8 mouse cellular contexts compared by ENCODE assay signal in the genomic region with DNA sequence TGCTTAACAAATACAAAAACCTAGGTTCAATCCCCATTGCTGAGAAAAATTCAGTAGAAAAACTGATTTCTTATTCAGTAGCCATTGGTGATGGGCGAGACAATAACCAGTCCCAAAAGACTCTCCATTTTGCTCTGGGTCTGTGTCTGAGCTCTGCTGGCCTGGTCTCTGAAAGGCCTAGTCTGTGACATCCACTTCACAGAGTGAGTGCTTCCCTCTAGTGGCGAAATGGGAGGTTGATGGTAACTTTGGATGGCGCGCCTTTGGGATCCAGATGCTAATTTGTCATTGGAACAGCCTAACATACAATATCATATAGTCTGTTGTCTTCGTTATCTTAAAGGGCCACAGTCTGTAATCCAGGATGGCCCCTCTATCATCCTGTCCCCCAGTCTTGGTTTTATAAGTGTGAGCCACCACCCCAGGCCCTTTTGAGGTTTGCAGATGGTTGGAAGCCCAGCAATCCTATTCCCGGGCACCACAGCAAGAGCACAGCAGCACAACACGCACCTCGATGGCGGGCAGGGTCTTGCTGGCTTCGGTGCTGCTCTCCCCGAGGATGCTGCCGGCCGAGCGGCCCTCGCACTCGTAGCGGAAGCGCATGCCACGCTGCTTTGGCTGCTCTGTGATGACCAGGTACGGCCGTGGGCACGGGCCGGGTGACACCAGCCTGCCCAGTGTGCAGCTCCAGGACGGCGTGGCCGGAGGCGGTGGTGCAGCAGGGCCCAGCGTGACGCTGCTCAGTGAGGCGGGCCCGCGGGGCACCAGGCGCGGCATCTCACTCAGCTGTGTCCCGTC. TPM values are rescaled to one million over a fixed set of nuclear protein-coding genes. Genes with fewer than 3 reads are reported as not detected.
DNase-seq lines count a peak whose midpoint lies in the region; ATAC-seq lines count a peak whose summit lies in the region.

No protein-coding gene starts in this region.

- no peak for ATAC-seq in embryonic facial prominence, embryonic 13.5 days (ENCODE audit: insufficient number of reproducible peaks, insufficient read depth, low FRiP score, low TSS enrichment, low read depth)
- ATAC-seq in heart, embryonic 11.5 days (replicated peaks; ENCODE audit: insufficient number of reproducible peaks, low FRiP score, low TSS enrichment), result peak; percentile 52
- peak; percentile 88 for ATAC-seq in kidney, embryonic 15.5 days (replicated peaks; ENCODE audit: low FRiP score)

- WGBS in embryonic facial prominence, embryonic 13.5 days, result 5% methylated on average over 35 of the region's 35 CpGs
- WGBS in heart, embryonic 11.5 days (ENCODE audit: insufficient replicate concordance), result 10% methylated on average over 35 of the region's 35 CpGs
- 6% methylated on average over 35 of the region's 35 CpGs for WGBS in kidney, embryonic 15.5 days

- no peak overlapping the region for H3K27ac ChIP-seq in embryonic facial prominence, embryonic 13.5 days
- H3K27ac ChIP-seq in heart, embryonic 11.5 days (ENCODE audit: low read depth, low read length), result no peak overlapping the region
- peak overlapping the region; percentile 63 for H3K27ac ChIP-seq in kidney, embryonic 15.5 days

- DNase-seq in CD4-positive helper T cell, adult 2 months (ENCODE audit: low read depth, low spot score), result peak; percentile 72
- peak; percentile 72 to 80 for DNase-seq in adrenal gland, postnatal 36 days
- peak; percentile 69 for DNase-seq in liver
- DNase-seq in monocyte, adult 2 months (ENCODE audit: low read depth in 1 of 2, low spot score in 2 of 2), result peak; percentile 40 to 56
- peak; percentile 85 for DNase-seq in splenic B cell, adult 2 months (ENCODE audit: low read depth, low spot score)

- no peaks in the 10 kb centered on the region for H3K36me3 ChIP-seq in embryonic facial prominence, embryonic 13.5 days
- no peaks in the 10 kb centered on the region for H3K36me3 ChIP-seq in heart, embryonic 11.5 days (ENCODE audit: control insufficient read depth, insufficient read depth, low read length)
- H3K36me3 ChIP-seq in kidney, embryonic 15.5 days, result peaks cover 7% of the 10 kb centered on the region; the same call in 1 of the 2 replicates
- peaks cover 23% of the 10 kb centered on the region for H3K36me3 ChIP-seq in splenic B cell, adult 2 months (ENCODE audit: control insufficient read depth, insufficient read depth, low read length, poor library complexity, severe bottlenecking)

- H3K4me1 ChIP-seq in embryonic facial prominence, embryonic 13.5 days, result peaks cover 7% of the 10 kb centered on the region; the same call in 1 of the 2 replicates
- H3K4me1 ChIP-seq in heart, embryonic 11.5 days (ENCODE audit: control insufficient read depth, insufficient read depth, low read length), result 0 out of 2 replicates have a peak, but pooled peaks cover 3% of the 10 kb centered on the region
- peaks cover 13% of the 10 kb centered on the region for H3K4me1 ChIP-seq in kidney, embryonic 15.5 days

- no peaks in the 10 kb centered on the region for H3K9me3 ChIP-seq in embryonic facial prominence, embryonic 13.5 days
- no peaks in the 10 kb centered on the region for H3K9me3 ChIP-seq in heart, embryonic 11.5 days (replicated peaks; ENCODE audit: control insufficient read depth, low read length)
- H3K9me3 ChIP-seq in kidney, embryonic 15.5 days (replicated peaks), result no peaks in the 10 kb centered on the region

- peak overlapping the region; percentile 72 for H3K9ac ChIP-seq in embryonic facial prominence, embryonic 13.5 days
- peak overlapping the region; percentile 60; the same call in 1 of the 2 replicates for H3K9ac ChIP-seq in heart, embryonic 11.5 days (ENCODE audit: low read depth, low read length)
- H3K9ac ChIP-seq in kidney, embryonic 15.5 days, result peak overlapping the region; percentile 31

- H3K4me2 ChIP-seq in embryonic facial prominence, embryonic 13.5 days, result peak overlapping the region; percentile 66
- peak overlapping the region; percentile 65 for H3K4me2 ChIP-seq in heart, embryonic 11.5 days
- H3K4me2 ChIP-seq in kidney, embryonic 15.5 days, result peak overlapping the region; percentile 84

- peaks cover 12% of the 10 kb centered on the region for H3K27me3 ChIP-seq in embryonic facial prominence, embryonic 13.5 days
- H3K27me3 ChIP-seq in heart, embryonic 11.5 days (ENCODE audit: control insufficient read depth, insufficient read depth, low read length), result peaks cover 6% of the 10 kb centered on the region; the same call in 1 of the 2 replicates
- no peaks in the 10 kb centered on the region for H3K27me3 ChIP-seq in kidney, embryonic 15.5 days
- H3K27me3 ChIP-seq in splenic B cell, adult 2 months (ENCODE audit: control insufficient read depth, insufficient read depth, low read length, poor library complexity, severe bottlenecking), result no peaks in the 10 kb centered on the region; the same call in 1 of the 2 replicates

- peak overlapping the region; percentile 43 for H3K4me3 ChIP-seq in embryonic facial prominence, embryonic 13.5 days
- peak overlapping the region; percentile 36 for H3K4me3 ChIP-seq in heart, embryonic 11.5 days (ENCODE audit: low read depth, low read length)
- H3K4me3 ChIP-seq in kidney, embryonic 15.5 days (replicated peaks), result peak overlapping the region; percentile 45

RNA-seq across cellular contexts. Expression of gene Relb, which starts 10.0 kb away (rescaled TPM):
- 10 to 100 TPM; 33.6 to 34.7 TPM for total RNA-seq in adrenal gland, postnatal 36 days (2021)
- 7.5 and 10.5 TPM in 2 replicates for polyA plus RNA-seq in embryonic facial prominence, embryonic 13.5 days (2015; fragmentation: Nextera tagmentation; extraction: Ambion mirVana)
- polyA plus RNA-seq in heart, embryonic 11.5 days (2014; fragmentation: Nextera tagmentation; extraction: Ambion mirVana), result 3.3 and 3.7 TPM in 2 replicates
- 8.8 and 10.0 TPM in 2 replicates for polyA plus RNA-seq in kidney, embryonic 15.5 days (2015; fragmentation: Nextera tagmentation; extraction: Ambion mirVana)

RNA-seq across cellular contexts. Expression of gene Clasrp, which starts 14.9 kb away (rescaled TPM):
- total RNA-seq in adrenal gland, postnatal 36 days (2021), result 10 to 100 TPM; 28.1 to 39.7 TPM
- polyA plus RNA-seq in embryonic facial prominence, embryonic 13.5 days (2015; fragmentation: Nextera tagmentation; extraction: Ambion mirVana), result 61.2 and 73.9 TPM in 2 replicates
- 33.2 and 34.3 TPM in 2 replicates for polyA plus RNA-seq in heart, embryonic 11.5 days (2014; fragmentation: Nextera tagmentation; extraction: Ambion mirVana)
- 50.6 and 58.6 TPM in 2 replicates for polyA plus RNA-seq in kidney, embryonic 15.5 days (2015; fragmentation: Nextera tagmentation; extraction: Ambion mirVana)

RNA-seq across cellular contexts. Expression of gene Gemin7, which starts 41.8 kb away (rescaled TPM):
- total RNA-seq in adrenal gland, postnatal 36 days (2021), result 10 to 100 TPM; 71.8 to 90.6 TPM
- polyA plus RNA-seq in embryonic facial prominence, embryonic 13.5 days (2015; fragmentation: Nextera tagmentation; extraction: Ambion mirVana), result 169 and 174 TPM in 2 replicates
- polyA plus RNA-seq in heart, embryonic 11.5 days (2014; fragmentation: Nextera tagmentation; extraction: Ambion mirVana), result 141 and 157 TPM in 2 replicates
- 148 and 161 TPM in 2 replicates for polyA plus RNA-seq in kidney, embryonic 15.5 days (2015; fragmentation: Nextera tagmentation; extraction: Ambion mirVana)

RNA-seq across cellular contexts. Expression of gene Zfp296, which starts 42.1 kb away (rescaled TPM):
- under 1 TPM; 0.33 to 0.36 TPM for total RNA-seq in adrenal gland, postnatal 36 days (2021)
- 0.67 and 0.83 TPM in 2 replicates for polyA plus RNA-seq in embryonic facial prominence, embryonic 13.5 days (2015; fragmentation: Nextera tagmentation; extraction: Ambion mirVana)
- 0.30 TPM in 1 of 2 replicates, not detected in the other for polyA plus RNA-seq in heart, embryonic 11.5 days (2014; fragmentation: Nextera tagmentation; extraction: Ambion mirVana)
- polyA plus RNA-seq in kidney, embryonic 15.5 days (2015; fragmentation: Nextera tagmentation; extraction: Ambion mirVana), result 0.55 and 0.66 TPM in 2 replicates

RNA-seq across cellular contexts. Expression of gene Clptm1, which starts 45.6 kb away (rescaled TPM):
- 100 to 1,000 TPM; 175 to 178 TPM for total RNA-seq in adrenal gland, postnatal 36 days (2021)
- polyA plus RNA-seq in embryonic facial prominence, embryonic 13.5 days (2015; fragmentation: Nextera tagmentation; extraction: Ambion mirVana), result 69.8 and 74.7 TPM in 2 replicates
- 86.8 and 89.4 TPM in 2 replicates for polyA plus RNA-seq in heart, embryonic 11.5 days (2014; fragmentation: Nextera tagmentation; extraction: Ambion mirVana)
- polyA plus RNA-seq in kidney, embryonic 15.5 days (2015; fragmentation: Nextera tagmentation; extraction: Ambion mirVana), result 81.9 and 91.5 TPM in 2 replicates
